Mouse (Mus musculus): Measurements from ENCODE around the gene Tuft1. TPM values are rescaled to one million over a fixed set of nuclear protein-coding genes. Genes with fewer than 3 reads are reported as not detected.
"Not testable (repeated sequence)": the region's sequence is repeated elsewhere in the genome, so short reads cannot be mapped to it uniquely, and the experiment has no call there.

Tuft1 gene
- polyA plus RNA-seq, 1 experiment from 2014 or later = 16.9 TPM

DNA sequence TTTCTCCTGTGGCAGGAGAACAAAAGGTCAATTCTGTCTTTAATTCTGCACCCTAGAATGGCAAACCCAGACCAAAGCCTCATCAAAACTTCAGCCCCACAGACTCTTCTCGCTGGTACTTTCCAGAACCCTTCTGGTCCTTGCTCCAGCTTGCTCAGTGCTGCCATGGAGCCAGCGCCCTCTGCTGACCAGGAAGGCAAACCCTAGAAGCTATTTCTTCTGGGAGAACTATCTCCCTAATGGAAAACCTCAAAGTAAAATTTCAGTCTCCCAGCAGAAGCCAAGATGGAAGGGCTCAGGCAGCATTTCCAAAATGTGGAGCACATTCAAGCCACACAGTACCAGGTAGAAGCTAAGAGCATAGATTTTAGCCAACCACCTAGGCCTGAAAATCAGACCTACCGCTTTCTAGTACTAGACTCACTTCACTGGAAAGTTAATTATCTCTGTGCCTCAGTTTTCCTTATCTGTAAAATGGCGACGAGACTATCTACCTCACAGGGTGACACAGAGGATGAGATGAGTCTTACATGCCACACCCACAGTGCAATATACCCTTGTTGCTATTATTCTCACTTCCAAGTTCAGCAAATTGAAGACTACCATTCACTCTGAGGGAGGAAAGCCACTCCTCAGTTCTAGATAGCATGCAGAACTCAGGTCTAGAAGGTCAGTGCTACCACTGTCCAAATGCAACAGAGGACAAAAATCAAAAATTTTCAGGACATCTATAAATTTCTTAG lies 6.6 kb upstream of the Tuft1 start:
- H3K9ac ChIP-seq (replicated peaks; ENCODE audit: low read depth); H3K27ac ChIP-seq (ENCODE audit: low read length); H3K9me3 ChIP-seq (ENCODE audit: low read length); DNase-seq (ENCODE audit: low spot score); H3K4me3 ChIP-seq (ENCODE audit: low read depth, low read length); H3K4me2 ChIP-seq (replicated peaks; ENCODE audit: low read depth, low read length); H3K27me3 ChIP-seq (replicated peaks; ENCODE audit: insufficient read depth, low read length); H3K36me3 ChIP-seq (ENCODE audit: insufficient read depth, low read length); H3K4me1 ChIP-seq (ENCODE audit: insufficient read depth, low read depth, low read length): not testable (repeated sequence)
- ATAC-seq = peak; percentile 53
- TF ChIP-seq CTCF (IDR thresholded peaks at IDR 0.05) = peak; percentile 24; the same call in 1 of the 2 replicates
- 76% methylated on average over 3 of the region's 5 CpGs for WGBS

GRCm38 (mm10) chr3:94660841-94661240 lies 2.2 kb upstream of the Tuft1 start:
- WGBS = 89% methylated on average over 2 of the region's 2 CpGs
- H3K9me3 ChIP-seq (ENCODE audit: low read length); H3K27ac ChIP-seq (ENCODE audit: low read length); DNase-seq (ENCODE audit: low spot score); H3K4me3 ChIP-seq (ENCODE audit: low read depth, low read length); H3K4me2 ChIP-seq (replicated peaks; ENCODE audit: low read depth, low read length); H3K9ac ChIP-seq (replicated peaks; ENCODE audit: low read depth); ATAC-seq; H3K36me3 ChIP-seq (ENCODE audit: insufficient read depth, low read length); H3K4me1 ChIP-seq (ENCODE audit: insufficient read depth, low read depth, low read length); H3K27me3 ChIP-seq (replicated peaks; ENCODE audit: insufficient read depth, low read length): not testable (repeated sequence)

DNA sequence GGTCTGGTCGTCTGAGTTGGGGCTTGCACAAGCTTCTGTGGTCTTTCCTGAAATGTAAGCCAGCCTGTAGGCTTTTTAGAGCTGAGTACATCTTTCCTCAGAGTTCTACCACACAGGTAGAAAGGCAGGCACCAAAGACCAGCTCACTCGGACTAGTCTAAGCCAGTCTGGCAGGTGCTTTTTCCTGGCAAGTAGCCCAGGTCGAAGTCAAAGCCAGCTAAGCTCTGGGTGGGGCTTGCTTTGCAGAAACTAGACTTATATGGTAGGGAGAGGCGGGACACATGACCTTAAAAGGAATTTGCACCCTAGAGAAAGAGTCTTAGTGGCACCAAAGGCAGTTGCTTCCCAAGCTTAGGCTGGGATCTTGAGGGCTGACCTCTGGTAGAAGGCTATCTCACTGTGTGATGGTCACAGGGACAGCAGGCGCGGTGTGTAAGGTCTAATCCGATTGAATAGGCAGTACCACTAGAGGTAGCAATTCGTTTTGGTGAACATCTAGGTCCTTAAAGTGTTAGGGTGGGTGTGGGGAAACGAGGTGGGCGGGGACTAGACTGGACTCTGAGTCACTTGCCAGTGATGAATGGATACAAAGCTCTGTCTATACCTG lies 573 bp upstream of the Tuft1 start:
- 30% methylated on average over 7 of the region's 10 CpGs for WGBS
- ATAC-seq (peak; percentile 89), DNase-seq (ENCODE audit: low spot score) (peak; percentile 87)
- not testable (repeated sequence) for H3K36me3 ChIP-seq (ENCODE audit: insufficient read depth, low read length); H3K9me3 ChIP-seq (ENCODE audit: low read length); H3K4me1 ChIP-seq (ENCODE audit: insufficient read depth, low read depth, low read length); H3K9ac ChIP-seq (replicated peaks; ENCODE audit: low read depth); H3K27me3 ChIP-seq (replicated peaks; ENCODE audit: insufficient read depth, low read length); H3K4me3 ChIP-seq (ENCODE audit: low read depth, low read length)
- Histone ChIP-seq H3K4me2 (replicated peaks; ENCODE audit: low read depth, low read length) (peak overlapping the region; percentile 19; the same call in 1 of the 2 replicates), H3K27ac (ENCODE audit: low read length) (peak overlapping the region; percentile 51; the same call in 1 of the 2 replicates)
- peak; percentile 26; the same call in 1 of the 2 replicates for TF ChIP-seq CTCF (IDR thresholded peaks at IDR 0.05)

DNA sequence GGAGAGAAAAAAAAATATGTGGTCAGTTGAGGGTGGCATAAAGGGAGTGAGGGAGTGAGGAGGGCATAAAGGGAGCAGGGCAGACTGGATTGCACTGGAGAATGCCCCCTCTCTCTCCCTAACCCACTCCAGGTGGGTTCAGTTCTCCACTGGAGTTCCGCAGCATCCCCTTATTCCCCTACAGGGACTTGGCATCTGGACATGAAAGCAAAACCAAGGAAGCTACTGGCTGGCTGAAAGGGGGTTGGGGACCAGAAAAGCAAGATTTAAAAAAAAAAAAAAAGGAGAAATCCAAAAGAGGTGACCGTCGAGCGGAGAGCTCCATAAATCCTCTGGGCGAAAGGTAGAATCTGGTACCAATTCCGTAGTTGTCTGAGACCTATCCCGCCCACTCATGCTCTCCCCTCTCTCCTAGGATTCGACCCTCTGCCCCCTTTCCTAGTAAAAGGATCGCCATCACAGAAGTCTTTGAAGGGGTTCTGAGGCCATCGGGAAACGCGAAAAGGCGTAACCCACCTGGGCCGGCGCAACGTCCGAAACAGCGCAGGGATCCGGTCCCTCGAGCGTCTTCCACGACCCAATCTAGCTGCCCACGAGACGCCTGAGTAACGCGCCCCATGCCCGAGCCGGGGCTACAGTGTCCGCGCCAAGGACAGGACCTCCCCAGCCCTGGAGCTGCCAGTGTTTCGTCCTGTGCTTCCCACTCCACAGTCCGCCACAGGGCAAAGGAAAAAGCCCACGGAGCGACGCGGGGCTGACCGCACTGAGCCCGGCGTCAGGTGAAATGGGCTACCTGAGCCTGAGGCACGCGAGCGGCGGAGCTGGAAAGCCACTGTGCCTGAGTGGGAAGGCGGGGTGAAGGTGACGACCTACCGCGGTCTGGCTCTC lies 576 bp downstream of the Tuft1 start:
- peak overlapping the region; percentile 62 for H3K4me2 ChIP-seq (replicated peaks; ENCODE audit: low read depth, low read length)
- H3K9me3 ChIP-seq (ENCODE audit: low read length); H3K4me1 ChIP-seq (ENCODE audit: insufficient read depth, low read depth, low read length); H3K27me3 ChIP-seq (replicated peaks; ENCODE audit: insufficient read depth, low read length); H3K36me3 ChIP-seq (ENCODE audit: insufficient read depth, low read length); H3K9ac ChIP-seq (replicated peaks; ENCODE audit: low read depth); ATAC-seq: not testable (repeated sequence)
- 5% methylated on average over 18 of the region's 47 CpGs for WGBS
- peak; percentile 30 for DNase-seq (ENCODE audit: low spot score)
- peak overlapping the region; percentile 38 for H3K4me3 ChIP-seq (ENCODE audit: low read depth, low read length)
- peak overlapping the region; percentile 66 for H3K27ac ChIP-seq (ENCODE audit: low read length)

DNA sequence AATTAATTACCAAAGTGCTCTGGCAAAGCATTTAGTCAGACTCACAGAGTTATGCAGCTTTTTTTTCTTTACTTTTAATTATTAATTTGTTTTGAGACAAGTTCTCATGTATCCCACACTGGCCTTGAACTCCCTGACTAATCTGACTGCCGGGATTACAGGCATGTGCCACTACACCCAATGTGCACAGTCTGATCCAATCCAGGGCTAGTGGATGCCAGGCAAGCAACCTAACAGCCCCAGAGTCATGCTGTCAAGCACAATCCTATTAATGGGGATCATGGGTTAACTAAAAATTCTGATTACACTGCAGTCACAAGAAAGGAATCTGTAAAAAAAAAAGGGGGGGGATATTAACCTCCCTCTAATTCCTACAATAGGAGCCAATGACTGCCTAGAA lies 4.7 kb downstream of the Tuft1 start:
- ATAC-seq; H3K4me2 ChIP-seq (replicated peaks; ENCODE audit: low read depth, low read length); H3K36me3 ChIP-seq (ENCODE audit: insufficient read depth, low read length); DNase-seq (ENCODE audit: low spot score); H3K4me1 ChIP-seq (ENCODE audit: insufficient read depth, low read depth, low read length); H3K27ac ChIP-seq (ENCODE audit: low read length); H3K9me3 ChIP-seq (ENCODE audit: low read length); H3K9ac ChIP-seq (replicated peaks; ENCODE audit: low read depth); H3K4me3 ChIP-seq (ENCODE audit: low read depth, low read length); H3K27me3 ChIP-seq (replicated peaks; ENCODE audit: insufficient read depth, low read length): not testable (repeated sequence)
- WGBS = 63% methylated on average over 1 of the region's 1 CpGs

- WGBS = 49% methylated on average over 7 of the region's 7 CpGs
- ATAC-seq (peak; percentile 86), DNase-seq (ENCODE audit: low spot score) (peak; percentile 93)
- Histone ChIP-seq H3K27ac (ENCODE audit: low read length) (peak overlapping the region; percentile 91), H3K9ac (replicated peaks; ENCODE audit: low read depth) (no peak overlapping the region), H3K9me3 (ENCODE audit: low read length) (no peaks in the 10 kb centered on the region), H3K4me3 (ENCODE audit: low read depth, low read length) (no peak overlapping the region), H3K4me1 (ENCODE audit: insufficient read depth, low read depth, low read length) (no peaks in the 10 kb centered on the region; the same call in 1 of the 2 replicates), H3K4me2 (replicated peaks; ENCODE audit: low read depth, low read length) (no peak overlapping the region), H3K27me3 (replicated peaks; ENCODE audit: insufficient read depth, low read length) (no peaks in the 10 kb centered on the region), H3K36me3 (ENCODE audit: insufficient read depth, low read length) (no peaks in the 10 kb centered on the region)
- no peak for TF ChIP-seq CTCF (IDR thresholded peaks at IDR 0.05)
- TF ChIP-seq EP300 (IDR thresholded peaks at IDR 0.05) = peak; percentile 91
These were observed 8.3 kb downstream of the Tuft1 start for GRCm38 (mm10) chr3:94650409-94650808.
